Mouse (Mus musculus): ENCODE results near the gene Pbxip1.

- TF ChIP-seq POLR2A (IDR thresholded peaks at IDR 0.05; ENCODE audit: low read depth, low read length) (no peak), CTCF (IDR thresholded peaks at IDR 0.05; ENCODE audit: extremely low read depth, insufficient read depth, insufficient read length, insufficient replicate concordance) (no peak)
Measured at GRCm38 (mm10) chr3:89408448-89408847, 28.1 kb upstream of the Pbxip1 start.

All from spleen, adult 2 months (tissue).